Mouse (Mus musculus): ENCODE measurements around the gene Dpf3.

Gene Dpf3

GRCm38 (mm10) chr12:83277537-83278441 lies 209.7 kb downstream of the Dpf3 start:
- peak; percentile 97 to 98 for DNase-seq

- DNase-seq = no peak
Observed at GRCm38 (mm10) chr12:83271215-83271614, 216.3 kb downstream of the Dpf3 start.

- peak; percentile 93 to 94 for DNase-seq
Observed at GRCm38 (mm10) chr12:83268504-83268922, 219.0 kb downstream of the Dpf3 start.

- DNase-seq = no peak
Observed at GRCm38 (mm10) chr12:83260540-83260939, 227.0 kb downstream of the Dpf3 start.

- peak; percentile 51 to 63 for DNase-seq
Observed at GRCm38 (mm10) chr12:83254399-83254798, 233.1 kb downstream of the Dpf3 start.

- peak; percentile 58 to 73 for DNase-seq
Observed at GRCm38 (mm10) chr12:83249066-83249465, 238.4 kb downstream of the Dpf3 start.

GRCm38 (mm10) chr12:83248636-83249035 lies 238.9 kb downstream of the Dpf3 start:
- DNase-seq = peak; percentile 93 to 94

- peak; percentile 27 to 48 for DNase-seq
Observed at GRCm38 (mm10) chr12:83247669-83248068, 239.8 kb downstream of the Dpf3 start.

- peak in 1 of 2 experiments; percentile 31 for DNase-seq
Observed at GRCm38 (mm10) chr12:83241022-83241421, 246.5 kb downstream of the Dpf3 start.

GRCm38 (mm10) chr12:83240571-83240970 lies 246.9 kb downstream of the Dpf3 start:
- DNase-seq = no peak

GRCm38 (mm10) chr12:83235781-83236180 lies 251.7 kb downstream of the Dpf3 start:
- DNase-seq = peak in 1 of 2 experiments; percentile 45

GRCm38 (mm10) chr12:83234981-83235380 lies 252.5 kb downstream of the Dpf3 start:
- no peak for DNase-seq

GRCm38 (mm10) chr12:83233651-83234050 lies 253.9 kb downstream of the Dpf3 start:
- peak; percentile 49 to 50 for DNase-seq

GRCm38 (mm10) chr12:83232916-83233315 lies 254.6 kb downstream of the Dpf3 start:
- peak; percentile 72 to 74 for DNase-seq

- no peak for DNase-seq
Observed at GRCm38 (mm10) chr12:83231258-83231657, 256.3 kb downstream of the Dpf3 start.

- DNase-seq = peak in 1 of 2 experiments; percentile 7
Observed at GRCm38 (mm10) chr12:83229683-83230082, 257.8 kb downstream of the Dpf3 start.

- DNase-seq = no peak
Observed at GRCm38 (mm10) chr12:83227014-83227413, 260.5 kb downstream of the Dpf3 start.

- DNase-seq = no peak
Observed at GRCm38 (mm10) chr12:83220964-83221363, 266.6 kb downstream of the Dpf3 start.

GRCm38 (mm10) chr12:83213879-83214341 lies 273.6 kb downstream of the Dpf3 start:
- DNase-seq = peak; percentile 67 to 70

- DNase-seq = peak in 1 of 2 experiments; percentile 45
Observed at GRCm38 (mm10) chr12:83211976-83212375, 275.5 kb downstream of the Dpf3 start.

- DNase-seq = peak; percentile 47 to 57
Observed at GRCm38 (mm10) chr12:83211146-83211822, 276.2 kb downstream of the Dpf3 start.

- DNase-seq = peak; percentile 85 to 91
Observed at GRCm38 (mm10) chr12:83210735-83211134, 276.8 kb downstream of the Dpf3 start.

- no peak for DNase-seq
Observed at GRCm38 (mm10) chr12:83210294-83210693, 277.2 kb downstream of the Dpf3 start.

- peak; percentile 73 to 76 for DNase-seq
Observed at GRCm38 (mm10) chr12:83209461-83209860, 278.1 kb downstream of the Dpf3 start.

All from cerebellum, postnatal 10 days (tissue).